Mouse (Mus musculus) layer of hippocampus, postnatal 25 days (tissue): ENCODE measurements around the gene Epn3. TPM values are rescaled to one million over a fixed set of nuclear protein-coding genes. Genes with fewer than 3 reads are reported as not detected.

Experiments used
- DNase-seq, 2 experiments: peaks; one replicate each; pipeline ENCODE4 v3.0.0; 2022; ENCODE audit warnings: mixed read lengths in 2 of 2, low spot score in 1 of 2; ENCODE audit errors: extremely low spot score in 1 of 2
- total RNA-seq, 2 experiments: library from RNA; stranded (reverse); gene quantifications; 2 replicates each; pipeline ENCODE4 v1.2.3; 2021

Epn3 gene
- total RNA-seq, 2 experiments from 2014 or later: 2.0 to 2.3 TPM

GRCm38 (mm10) chr11:94471740-94472584, 27.8 kb downstream of the Epn3 start:
- DNase-seq: no peak

- DNase-seq: no peak
Measured at GRCm38 (mm10) chr11:94470391-94470790, 29.4 kb downstream of the Epn3 start.

DNA sequence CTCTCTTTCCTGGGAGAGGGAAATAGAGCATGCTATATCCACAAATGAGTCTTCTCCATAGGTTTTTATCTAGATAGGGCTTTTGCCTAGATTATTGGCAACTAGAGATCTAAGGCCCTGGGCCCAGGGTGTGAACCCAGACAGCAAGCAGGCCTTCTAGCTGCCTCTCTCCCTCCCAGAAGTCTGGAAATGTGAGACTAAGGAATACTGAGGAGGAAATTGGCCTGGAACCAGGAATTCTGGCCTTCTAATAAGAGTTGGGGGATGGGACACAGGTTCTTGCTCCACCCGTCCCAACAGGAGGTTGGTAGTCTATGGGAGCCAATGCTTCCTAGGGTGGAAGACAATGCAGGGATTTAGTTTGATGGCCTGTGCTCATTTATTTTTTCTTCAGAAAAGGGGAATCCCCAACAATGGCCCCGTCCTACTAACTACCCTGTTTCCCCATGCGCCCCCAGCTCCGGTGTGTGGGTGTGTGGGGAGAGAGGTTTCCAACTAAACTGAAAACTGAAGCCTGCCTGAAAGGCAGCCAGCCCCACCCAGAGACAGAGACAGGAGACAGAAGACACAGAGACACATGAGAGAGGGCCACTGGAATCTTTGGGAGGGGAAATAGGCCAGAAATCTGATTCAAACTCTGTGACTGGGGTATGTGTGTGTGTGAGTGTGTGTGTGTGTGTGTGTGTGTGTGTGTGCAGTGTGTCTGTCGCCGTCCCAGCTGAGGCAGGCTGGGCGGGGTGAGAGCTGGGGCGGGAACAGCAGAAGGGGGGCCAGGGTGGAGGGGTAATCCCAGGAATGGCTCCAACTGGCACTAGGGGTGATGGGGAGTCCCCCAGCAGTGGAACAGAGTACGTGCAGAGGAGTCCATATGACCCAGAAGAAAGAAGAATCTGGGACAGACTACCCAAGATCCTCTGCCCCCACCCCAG, 30.4 kb downstream of the Epn3 start:
- DNase-seq: no peak

DNA sequence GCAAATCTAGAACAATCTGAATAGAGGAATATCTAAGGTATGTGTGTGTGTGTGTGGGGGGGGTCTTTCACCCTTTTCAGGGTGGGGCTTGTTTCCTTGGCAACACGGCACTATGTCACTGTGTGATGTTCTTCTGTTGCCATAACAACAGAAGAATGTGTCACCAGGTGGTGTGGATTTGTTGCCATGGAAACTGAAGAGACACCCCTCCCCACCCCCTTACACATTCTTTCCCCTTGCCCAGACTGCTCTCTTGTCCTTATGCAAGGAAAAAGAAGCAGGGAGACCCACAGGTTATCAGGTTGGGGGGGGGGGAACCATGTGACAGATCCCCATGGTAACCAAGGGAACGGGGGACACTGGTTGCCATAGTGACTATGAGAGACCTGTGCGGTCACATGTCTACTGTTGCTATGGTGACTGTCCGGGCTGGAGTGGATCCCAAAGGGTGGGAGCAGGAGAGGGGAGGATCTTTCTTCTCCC, 31.2 kb downstream of the Epn3 start:
- DNase-seq: peak; percentile 45 to 47

DNA sequence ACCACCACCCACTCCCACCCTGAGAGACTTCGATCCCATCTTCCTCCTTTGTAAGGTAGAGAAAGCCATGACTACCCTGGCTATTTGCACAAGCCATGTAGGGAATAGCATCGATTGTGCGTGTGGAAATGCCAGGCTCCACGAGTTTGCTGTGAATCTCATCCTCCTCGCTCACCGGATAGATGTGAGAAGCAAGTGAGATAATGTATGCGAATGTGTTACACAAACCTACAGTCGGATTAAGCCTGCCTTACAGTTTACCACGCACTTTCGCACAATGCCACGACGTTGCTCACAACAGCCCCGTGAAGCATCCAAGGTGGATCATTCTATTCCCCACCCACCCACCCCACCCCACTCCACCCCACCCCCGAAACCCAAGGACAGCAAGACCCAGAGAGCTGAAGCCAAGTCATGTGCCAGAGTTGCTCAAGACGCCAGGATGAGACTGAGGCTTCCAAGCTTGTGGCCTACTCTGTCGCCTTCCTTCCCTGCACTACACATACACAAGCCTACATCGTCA, 33.4 kb downstream of the Epn3 start:
- no peak for DNase-seq

- DNase-seq: no peak
Measured at GRCm38 (mm10) chr11:94464170-94464569, 35.6 kb downstream of the Epn3 start.

DNA sequence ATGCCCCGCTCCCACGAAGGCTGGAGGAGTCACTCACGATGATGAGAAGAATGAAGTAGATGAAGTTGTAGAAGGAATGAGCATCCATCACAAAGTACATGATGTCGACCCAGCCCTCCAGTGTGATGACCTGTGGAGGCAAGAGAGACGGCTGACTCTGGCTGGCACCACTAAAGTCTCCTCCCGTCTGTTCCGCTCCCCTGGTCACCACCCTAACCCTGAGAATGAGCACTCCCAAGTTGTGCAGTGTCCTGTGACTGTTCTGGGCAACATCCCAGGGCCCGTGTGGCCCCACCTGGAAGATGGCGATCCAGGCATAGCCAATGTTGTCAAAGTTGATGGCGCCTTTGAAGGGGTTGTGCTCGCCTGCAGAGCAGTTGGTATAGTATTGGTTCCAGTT, 37.9 kb downstream of the Epn3 start:
- no peak for DNase-seq

DNA sequence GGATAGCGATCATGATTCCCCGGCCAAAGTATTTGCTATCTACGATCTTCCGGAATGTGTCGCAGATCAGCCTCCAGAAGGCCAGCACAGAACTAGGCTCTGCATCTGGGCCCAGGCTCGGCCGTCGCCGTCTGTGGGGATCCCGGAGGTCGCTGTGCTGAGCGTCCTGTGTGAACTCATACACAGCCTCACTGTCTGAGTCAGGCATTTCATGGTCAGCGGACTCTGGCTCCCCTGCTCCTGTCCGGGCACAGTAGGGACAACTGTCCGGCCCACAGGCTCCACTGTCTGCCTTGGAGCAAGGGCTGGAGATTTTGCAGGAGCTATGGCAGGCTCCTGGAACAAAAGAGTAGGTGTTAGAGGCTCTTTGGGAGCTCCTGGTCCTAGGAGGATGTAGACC, 42.8 kb downstream of the Epn3 start:
- no peak for DNase-seq

DNA sequence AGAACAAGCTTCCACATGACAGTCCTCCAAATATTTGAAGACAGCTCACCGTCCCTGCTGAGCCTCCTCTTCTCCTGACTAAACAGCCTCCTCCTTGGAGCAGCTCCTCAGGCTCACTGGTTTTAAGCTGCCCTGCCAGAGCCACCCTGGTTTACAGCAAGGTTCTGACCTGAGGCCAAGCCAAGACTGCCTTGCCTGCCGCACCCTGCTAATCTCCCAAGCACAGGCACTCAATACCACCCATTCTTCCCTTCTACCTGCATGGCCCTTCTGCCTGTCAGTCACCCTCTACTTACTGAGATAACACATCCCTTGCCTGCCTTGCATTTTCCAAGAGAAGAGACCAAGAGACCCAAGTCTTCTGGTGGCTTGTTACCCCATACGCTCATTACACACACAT, 43.4 kb downstream of the Epn3 start:
- no peak for DNase-seq

GRCm38 (mm10) chr11:94455161-94455820, 44.5 kb downstream of the Epn3 start:
- DNase-seq: no peak

DNA sequence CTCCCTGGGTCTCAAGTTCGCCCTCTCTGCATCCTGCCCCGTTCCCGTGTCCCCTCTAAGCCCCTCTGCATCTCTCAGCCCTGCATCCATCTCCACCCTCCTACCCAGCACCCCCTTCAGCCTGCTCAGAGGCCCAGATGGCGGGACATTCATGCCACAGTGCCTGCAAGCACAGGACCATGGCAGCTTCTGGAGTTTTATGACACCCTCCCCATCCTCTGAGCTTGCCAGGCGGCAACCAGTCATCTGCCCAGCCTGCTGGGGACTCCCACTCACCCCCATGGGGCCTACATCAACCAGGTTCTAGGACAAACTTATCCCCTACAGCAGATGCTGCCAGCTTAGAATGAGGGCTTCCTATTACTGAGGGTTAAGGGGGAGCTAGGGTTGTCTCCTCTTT, 45.0 kb downstream of the Epn3 start:
- no peak for DNase-seq

DNA sequence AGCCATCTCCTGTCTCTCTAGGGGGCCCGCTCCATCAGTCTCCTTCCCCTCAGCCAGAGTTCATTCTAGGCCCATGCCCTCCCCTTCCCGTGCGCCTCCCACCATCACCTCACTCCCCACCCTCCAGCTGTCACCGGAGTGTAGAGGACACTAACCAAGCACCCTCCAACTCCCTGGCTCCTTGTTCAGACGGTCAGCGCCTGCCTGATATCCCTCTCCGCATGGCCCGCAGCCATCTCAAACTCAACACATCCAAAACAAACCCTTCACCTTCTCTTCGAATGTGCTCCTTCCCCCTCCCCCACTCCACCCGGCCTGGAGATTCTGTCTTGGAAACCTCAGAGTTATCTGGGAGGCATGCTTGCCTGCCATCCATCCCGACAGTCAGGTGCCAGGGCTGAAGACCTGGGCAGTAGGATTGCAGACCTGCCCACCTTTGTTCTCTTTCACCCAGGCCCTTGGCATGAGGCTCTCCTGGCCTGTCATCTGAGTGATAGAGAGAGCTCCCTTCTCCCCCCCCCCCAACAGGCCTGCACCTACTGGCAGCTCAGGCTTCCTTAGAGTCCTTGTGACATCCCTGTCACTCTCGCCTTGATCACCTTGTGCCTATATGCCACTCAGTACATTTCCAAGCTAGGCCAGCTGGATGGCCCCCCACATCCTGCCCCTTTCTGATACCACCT, 48.5 kb downstream of the Epn3 start:
- no peak for DNase-seq

DNA sequence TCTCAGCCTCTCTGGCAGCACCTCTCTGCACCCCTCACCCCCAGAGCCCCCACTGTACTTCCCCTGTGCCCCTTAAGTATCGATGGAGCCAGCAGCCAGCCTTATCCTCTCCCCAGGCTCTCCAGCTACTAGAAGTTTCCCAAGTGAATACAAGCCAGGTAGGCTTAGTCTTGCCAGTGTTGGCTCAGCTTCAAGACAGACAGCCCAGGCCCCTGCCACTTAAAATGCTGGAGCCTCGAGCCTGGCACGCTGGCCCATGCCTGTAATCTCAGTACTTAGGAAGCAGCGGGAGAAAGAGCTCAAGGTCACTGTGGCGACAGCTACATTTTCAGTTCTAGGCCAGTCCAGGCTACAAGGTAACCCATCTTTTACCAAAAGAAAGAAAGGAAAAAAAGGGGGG, 49.9 kb downstream of the Epn3 start:
- no peak for DNase-seq

- DNase-seq: no peak
Measured at GRCm38 (mm10) chr11:94449239-94449638, 50.5 kb downstream of the Epn3 start.

DNA sequence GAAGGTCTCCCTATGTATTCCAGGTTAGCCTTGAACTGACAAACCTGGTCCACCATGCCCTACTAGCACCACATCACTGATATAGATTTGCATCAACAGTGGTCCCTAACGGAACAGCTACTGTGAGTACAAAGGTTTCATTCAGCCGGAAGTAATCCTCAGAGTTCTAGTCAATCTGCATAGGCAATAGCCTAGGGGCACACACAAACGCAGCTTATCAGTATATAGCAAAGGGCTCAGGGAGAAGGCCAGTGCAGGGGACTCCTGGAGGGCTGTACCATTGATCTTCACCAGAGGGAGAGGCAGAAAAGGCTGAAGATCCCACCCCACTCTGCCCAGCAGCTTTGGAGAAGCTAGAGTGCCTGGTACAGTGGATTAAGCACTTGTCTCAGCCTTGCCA, 52.8 kb downstream of the Epn3 start:
- DNase-seq: no peak

DNA sequence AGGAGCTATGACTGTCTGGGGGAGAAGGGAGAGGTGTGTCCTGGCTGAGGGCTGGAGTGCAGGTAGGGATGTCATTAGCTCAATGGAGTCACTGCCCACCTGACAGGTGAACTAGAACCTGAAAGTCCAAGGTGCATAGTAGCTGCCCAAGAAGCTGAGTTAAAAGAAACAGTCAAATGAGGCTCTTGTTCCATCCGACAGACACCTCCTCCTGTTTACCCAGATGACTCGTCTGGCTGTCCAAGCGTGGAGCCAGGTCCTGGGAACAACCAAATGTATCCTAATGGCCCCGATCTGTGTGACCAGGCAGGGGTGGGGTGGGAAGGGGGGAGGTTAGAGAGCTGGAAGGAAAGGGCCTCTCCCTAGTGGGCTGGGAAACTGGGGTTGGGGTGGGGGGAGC, 54.5 kb downstream of the Epn3 start:
- DNase-seq: no peak

DNA sequence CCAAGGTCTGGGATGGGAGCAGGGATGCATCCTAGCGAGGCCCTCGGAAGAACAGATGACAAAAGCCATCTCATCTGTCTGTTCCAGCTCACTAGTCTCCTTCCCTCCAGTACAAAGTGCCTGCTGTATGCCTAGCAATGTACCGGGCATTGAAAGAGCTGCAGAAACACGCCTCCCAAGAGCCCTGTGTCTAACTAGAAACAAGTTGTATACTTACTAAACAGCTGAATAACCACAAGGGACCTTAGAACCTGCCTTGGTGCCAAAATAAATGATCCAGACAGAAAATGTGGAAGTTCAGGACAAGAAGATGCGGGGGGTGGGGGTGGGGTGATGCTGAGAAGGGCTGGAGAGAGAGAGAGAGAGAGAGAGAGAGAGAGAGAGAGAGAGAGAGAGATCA, 54.9 kb downstream of the Epn3 start:
- DNase-seq: no peak

GRCm38 (mm10) chr11:94441752-94442151, 58.0 kb downstream of the Epn3 start:
- DNase-seq: no peak

- DNase-seq: no peak
Measured at GRCm38 (mm10) chr11:94441122-94441521, 58.7 kb downstream of the Epn3 start.

DNA sequence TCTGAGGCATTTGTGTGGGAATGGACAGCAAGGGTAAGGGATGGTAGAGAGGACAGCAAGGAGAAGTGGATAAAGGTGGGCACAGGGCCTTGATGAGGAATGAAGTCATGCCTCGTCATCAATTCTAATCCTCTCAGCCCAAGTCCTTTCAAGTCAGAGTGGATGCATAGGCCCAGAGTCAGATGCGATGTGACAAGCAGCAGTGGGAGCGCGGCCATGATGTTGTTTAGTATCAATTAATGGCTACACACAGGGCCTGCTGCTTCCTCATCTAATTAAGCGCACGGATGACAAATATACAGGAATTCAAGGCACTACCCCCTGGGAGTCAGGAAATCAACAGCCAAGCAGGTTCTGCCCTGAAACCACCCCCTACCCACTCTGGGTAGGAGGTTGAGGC, 59.4 kb downstream of the Epn3 start:
- no peak for DNase-seq
